Comparison of ENCODE assay signal across 8 mouse cellular contexts in the genomic region with DNA sequence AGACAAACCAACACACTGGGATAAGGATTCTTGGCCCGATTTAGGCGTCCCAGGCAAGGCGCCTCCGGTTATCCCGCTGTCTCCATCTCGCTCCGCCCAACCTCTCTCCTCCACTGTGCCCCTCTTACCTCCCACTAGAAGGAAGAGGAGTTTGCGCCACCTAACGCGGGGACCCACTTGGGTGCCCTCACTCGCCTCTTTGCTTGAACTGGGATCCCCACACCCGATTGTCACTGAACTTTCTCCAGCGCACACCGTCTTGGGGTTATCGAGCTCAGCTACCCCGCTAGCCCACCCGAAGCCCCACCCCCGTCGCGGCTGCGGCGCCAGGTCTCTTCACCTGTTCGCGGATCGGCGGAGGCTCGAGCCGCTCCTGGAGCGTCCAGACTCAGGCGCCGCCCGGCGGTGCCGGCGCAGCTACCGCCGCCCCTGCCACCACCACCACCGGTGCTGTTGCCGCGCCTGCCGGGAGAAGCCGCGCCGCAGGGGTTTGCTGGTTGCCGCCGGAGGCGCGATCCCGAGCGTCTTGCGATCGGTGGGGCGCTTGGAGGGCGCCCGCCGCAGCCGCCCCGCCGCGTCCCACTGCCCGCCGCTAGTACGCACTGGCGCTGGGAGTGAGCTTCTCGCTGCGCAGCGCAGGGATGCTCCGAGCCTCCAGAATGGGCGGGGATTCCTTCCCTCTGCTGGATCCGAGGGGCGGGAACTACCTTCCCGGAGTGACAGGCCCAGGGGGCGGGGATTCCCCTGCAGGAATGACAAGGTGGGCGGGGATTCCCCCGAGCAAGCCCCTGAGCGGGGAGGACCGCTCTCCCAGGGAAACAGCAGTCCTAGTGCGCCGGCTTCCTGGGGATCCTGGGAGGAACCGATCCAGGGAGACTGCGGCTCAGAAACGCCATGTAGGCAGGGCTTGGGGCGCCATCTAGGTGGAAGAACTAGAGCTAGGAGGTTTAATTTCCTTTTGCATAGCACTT. TPM values are rescaled to one million over a fixed set of nuclear protein-coding genes. Genes with fewer than 3 reads are reported as not detected.
A peak's percentile ranks its signal among the peaks of the same experiment; 100 is the strongest.
DNase-seq lines count a peak whose midpoint lies in the region; ATAC-seq and TF ChIP-seq lines count a peak whose summit lies in the region.

Gene Pdzd2 (minus strand): TSS at position 648 of the 971 bp plus-strand sequence.

- ATAC-seq in embryonic facial prominence, embryonic 13.5 days (ENCODE audit: insufficient number of reproducible peaks, insufficient read depth, low FRiP score, low TSS enrichment, low read depth), result peak; percentile 96
- ATAC-seq in intestine, postnatal 0 days, result peak; percentile 88
- no peak for ATAC-seq in monocyte, adult 5-6 weeks (replicated peaks; ENCODE audit: insufficient number of reproducible peaks, low FRiP score, low TSS enrichment, poor library complexity, severe bottlenecking)

- intact Hi-C loops in left cerebral cortex, postnatal 25 days (cut with DNase I), result loop anchor here (1.0 to 5.0 kb wide), 5 partner anchors 52 to 532 kb away; partner anchors contain the start of gene Mtmr12

- peaks cover 35% of the 10 kb centered on the region for H3K27me3 ChIP-seq in embryonic facial prominence, embryonic 13.5 days
- peaks cover 59% of the 10 kb centered on the region for H3K27me3 ChIP-seq in intestine, postnatal 0 days (replicated peaks; ENCODE audit: control insufficient read depth, insufficient read depth, low read length)
- H3K27me3 ChIP-seq in small intestine, adult 2 months (ENCODE audit: control insufficient read depth, insufficient read depth, low read length), result peaks cover 25% of the 10 kb centered on the region

- peak; percentile 69 to 76 for DNase-seq in adrenal gland, postnatal 4 days (ENCODE audit: low spot score in 2 of 2)
- DNase-seq in heart, adult 11 months, result peak; percentile 99
- DNase-seq in left cerebral cortex, postnatal 25 days (ENCODE audit: low spot score in 2 of 2), result peak; percentile 98 to 99
- DNase-seq in mesoderm, embryonic 11.5 days (ENCODE audit: low read depth, low spot score), result peak; percentile 97

- H3K27ac ChIP-seq in embryonic facial prominence, embryonic 13.5 days, result peak within 1 kb of the TSS; percentile 74; the same call in 1 of the 2 replicates
- no peak within 1 kb of the TSS for H3K27ac ChIP-seq in intestine, postnatal 0 days (ENCODE audit: low read depth, low read length)
- H3K27ac ChIP-seq in small intestine, adult 2 months (ENCODE audit: insufficient read depth, low read depth, low read length), result no peak within 1 kb of the TSS

- peak within 1 kb of the TSS; percentile 64 for H3K4me3 ChIP-seq in embryonic facial prominence, embryonic 13.5 days
- peak within 1 kb of the TSS; percentile 51 for H3K4me3 ChIP-seq in intestine, postnatal 0 days (ENCODE audit: low read depth, low read length)
- peak within 1 kb of the TSS; percentile 58 for H3K4me3 ChIP-seq in small intestine, adult 2 months (ENCODE audit: low read depth, low read length)

- no peaks in the 10 kb centered on the region for H3K9me3 ChIP-seq in embryonic facial prominence, embryonic 13.5 days
- no peaks in the 10 kb centered on the region for H3K9me3 ChIP-seq in intestine, postnatal 0 days (ENCODE audit: control insufficient read depth)

- H3K4me2 ChIP-seq in embryonic facial prominence, embryonic 13.5 days, result peak within 1 kb of the TSS; percentile 78
- peak within 1 kb of the TSS; percentile 78 for H3K4me2 ChIP-seq in intestine, postnatal 0 days (replicated peaks; ENCODE audit: low read depth)

- TF ChIP-seq POLR2A in small intestine, adult 2 months (IDR thresholded peaks at IDR 0.05; ENCODE audit: low read depth, low read length), result no peak

- H3K9ac ChIP-seq in embryonic facial prominence, embryonic 13.5 days, result peak within 1 kb of the TSS; percentile 74
- 0 out of 2 replicates have a peak within 1 kb of the TSS, but pooled peaks have one; percentile 11 for H3K9ac ChIP-seq in intestine, postnatal 0 days (ENCODE audit: low read depth, low read length)

- peaks cover 32% of the 10 kb centered on the region for H3K4me1 ChIP-seq in embryonic facial prominence, embryonic 13.5 days
- H3K4me1 ChIP-seq in intestine, postnatal 0 days (replicated peaks; ENCODE audit: control insufficient read depth, insufficient read depth, low read length), result peaks cover 7% of the 10 kb centered on the region; the same call in 1 of the 2 replicates
- H3K4me1 ChIP-seq in small intestine, adult 2 months (ENCODE audit: control insufficient read depth, insufficient read depth, insufficient read length, low read length), result no peaks in the 10 kb centered on the region

- H3K36me3 ChIP-seq in embryonic facial prominence, embryonic 13.5 days, result no peaks in the 10 kb centered on the region
- H3K36me3 ChIP-seq in intestine, postnatal 0 days (ENCODE audit: control insufficient read depth, insufficient read depth), result no peaks in the 10 kb centered on the region
- no peaks in the 10 kb centered on the region for H3K36me3 ChIP-seq in small intestine, adult 2 months (ENCODE audit: control insufficient read depth, insufficient read depth, low read length)

- WGBS in embryonic facial prominence, embryonic 13.5 days, result under 1% methylated on average over 83 of the region's 83 CpGs
- WGBS in intestine, postnatal 0 days, result 1% methylated on average over 83 of the region's 83 CpGs
- under 1% methylated on average over 83 of the region's 83 CpGs for WGBS in small intestine, adult 2 months

- TF ChIP-seq CTCF in intestine, postnatal 0 days (IDR thresholded peaks at IDR 0.05; ENCODE audit: low read depth), result peak; percentile 60
- peak; percentile 25; the same call in 1 of the 2 replicates for TF ChIP-seq CTCF in small intestine, adult 2 months (IDR thresholded peaks at IDR 0.05; ENCODE audit: extremely low read depth, insufficient read length, insufficient replicate concordance, low read depth, low read length)

RNA-seq across cellular contexts. Expression of gene Pdzd2, which starts in this region (rescaled TPM):
- 10 to 100 TPM; 15.5 to 20.4 TPM for total RNA-seq in adrenal gland, postnatal 4 days (2021)
- 17.9 and 21.8 TPM in 2 replicates for polyA plus RNA-seq in embryonic facial prominence, embryonic 13.5 days (2015; fragmentation: Nextera tagmentation; extraction: Ambion mirVana)
- polyA plus RNA-seq in intestine, postnatal 0 days (2015; fragmentation: Nextera tagmentation; extraction: Ambion mirVana), result 10.1 and 12.5 TPM in 2 replicates
- 10 to 100 TPM; 79.8 to 89.9 TPM for total RNA-seq in left cerebral cortex, postnatal 25 days (2021)
- 1.6 and 2.4 TPM in 2 replicates for polyA plus RNA-seq in small intestine, adult 2 months (2012; rRNA removed)
- total RNA-seq in monocyte, adult 5-6 weeks (2017), result 1.2 to 5.9 TPM (median 1.4 TPM) in 3 replicates
